Mouse (Mus musculus) liver, adult 2 months (tissue): Measurements from ENCODE around the gene Dgat2. TPM values are rescaled to one million over a fixed set of nuclear protein-coding genes. Genes with fewer than 3 reads are reported as not detected.

Experiments
- DNase-seq: peaks from one replicate; pipeline ENCODE4 v3.0.0-alpha.2; 2011; ENCODE audit warnings: low read depth, low spot score; ENCODE audit errors: extremely low read depth
- H3K27ac ChIP-seq: fragments of 200-500 bp; replicated peaks from 2 replicates; pipeline ENCODE4 v1.5.1; 2012; ENCODE audit warnings: low read depth, mild to moderate bottlenecking, control low read depth, inconsistent platforms, low read length; ENCODE audit not compliant: insufficient read depth
- H3K27me3 ChIP-seq: fragments of 200-500 bp; 2 replicates; pipeline ENCODE4 v1.6.1; 2012; ENCODE audit warnings: mild to moderate bottlenecking, moderate library complexity, low read length, inconsistent platforms; ENCODE audit not compliant: control insufficient read depth, insufficient read depth
- H3K36me3 ChIP-seq: fragments of 200-500 bp; 2 replicates; pipeline ENCODE4 v1.6.1; 2012; ENCODE audit warnings: low read length, inconsistent platforms; ENCODE audit not compliant: control insufficient read depth, insufficient read depth
- H3K4me1 ChIP-seq: fragments of 200-500 bp; 2 replicates; pipeline ENCODE4 v1.6.1; 2011; ENCODE audit warnings: low read length; ENCODE audit not compliant: control insufficient read depth, insufficient read depth
- H3K4me3 ChIP-seq: fragments of 200-500 bp; 2 replicates; pipeline ENCODE4 v1.5.1; 2011; ENCODE audit warnings: low read depth, mild to moderate bottlenecking, control low read depth, low read length, moderate library complexity; ENCODE audit not compliant: insufficient read depth
- H3K79me2 ChIP-seq: fragments of 200-500 bp; 2 replicates; pipeline ENCODE4 v1.6.1; 2012; ENCODE audit warnings: inconsistent platforms, mild to moderate bottlenecking, low read length, moderate library complexity; ENCODE audit not compliant: control insufficient read depth, insufficient read depth
- H3K9ac ChIP-seq: fragments of 200-500 bp; 2 replicates; pipeline ENCODE4 v1.6.1; 2012; ENCODE audit warnings: low read depth, mild to moderate bottlenecking, control low read depth, inconsistent platforms, low read length
- CTCF ChIP-seq: fragments of 200-500 bp; IDR thresholded peaks from 2 replicates; pipeline ENCODE4 v1.5.1; 2011; ENCODE audit warnings: low read depth, low read length, control low read depth
- POLR2A ChIP-seq: fragments of 200-500 bp; IDR thresholded peaks from 2 replicates; pipeline ENCODE4 v1.6.1; 2011; ENCODE audit warnings: low read length, control low read depth; ENCODE audit not compliant: insufficient read depth; ENCODE audit errors: extremely low read depth
- WGBS: fragments of 180-500 bp; shearing (Covaris S2); methylation state at CpG from one replicate; pipeline ENCODE4 v1.1.7; 2018; 5-methylcytosine and 5-hydroxymethylcytosine counted together
- polyA plus RNA-seq: library from polyadenylated mRNA; depleted of rRNA; stranded (reverse); fragments of >200 nt; gene quantifications from 2 replicates; pipeline ENCODE4 v1.2.3, GENCODE M21; 2012
- total RNA-seq: library from RNA; depleted of rRNA; stranded (reverse); fragments of >200 nt; gene quantifications from 2 replicates; pipeline ENCODE4 v1.2.3, GENCODE M21; 2014

Dgat2 gene
- total and polyA plus RNA-seq, 2 experiments: 464 to 610 TPM

GRCm38 (mm10) chr7:99189885-99190284 lies 7.4 kb upstream of the Dgat2 start:
- H3K27me3 ChIP-seq: no peaks in the 10 kb centered on the region
- peaks cover 34% of the 10 kb centered on the region for H3K4me1 ChIP-seq
- no peak overlapping the region for H3K27ac ChIP-seq
- TF ChIP-seq POLR2A (no peak), CTCF (no peak)
- H3K36me3 ChIP-seq: no peaks in the 10 kb centered on the region
- WGBS: 49% methylated on average over 5 of the region's 5 CpGs
- no peak overlapping the region for H3K4me3 ChIP-seq
- no peak overlapping the region for H3K9ac ChIP-seq
- peak; percentile 25 for DNase-seq
- no peaks in the 10 kb centered on the region for H3K79me2 ChIP-seq

DNA sequence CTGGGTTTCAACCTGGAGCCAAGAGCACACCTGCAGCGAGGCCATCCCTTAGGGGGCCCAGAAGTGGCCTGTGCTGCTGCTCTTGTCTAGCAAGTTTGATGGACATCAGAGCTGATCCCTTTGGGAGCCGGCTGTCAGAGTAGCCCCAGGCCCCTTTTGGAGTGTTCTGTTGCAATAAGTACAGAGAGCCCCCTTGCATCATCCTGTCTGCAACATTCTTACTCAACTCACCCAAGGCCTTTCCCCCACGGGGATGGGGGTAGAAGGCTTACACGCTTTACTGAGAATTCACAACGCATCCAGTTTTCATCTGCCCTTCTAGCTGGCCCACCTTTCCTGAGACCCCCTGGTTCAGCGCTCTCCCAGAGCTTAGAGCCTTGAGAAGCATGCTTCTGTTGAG lies 6.1 kb upstream of the Dgat2 start:
- H3K36me3 ChIP-seq: no peaks in the 10 kb centered on the region
- H3K27ac ChIP-seq: no peak overlapping the region; the same call in 1 of the 2 replicates
- no peak overlapping the region for H3K9ac ChIP-seq
- no peak overlapping the region for H3K4me3 ChIP-seq
- WGBS: 46% methylated on average over 6 of the region's 6 CpGs
- peak; percentile 44 for DNase-seq
- H3K4me1 ChIP-seq: peaks cover 31% of the 10 kb centered on the region
- no peak for TF ChIP-seq POLR2A
- no peak for TF ChIP-seq CTCF
- H3K27me3 ChIP-seq: no peaks in the 10 kb centered on the region
- H3K79me2 ChIP-seq: no peaks in the 10 kb centered on the region

- no peak overlapping the region for H3K27ac ChIP-seq
Observed at GRCm38 (mm10) chr7:99187451-99187850, 4.9 kb upstream of the Dgat2 start.

GRCm38 (mm10) chr7:99185405-99185804 lies 2.9 kb upstream of the Dgat2 start:
- H3K27me3 ChIP-seq: no peaks in the 10 kb centered on the region
- no peak overlapping the region for H3K4me3 ChIP-seq
- no peaks in the 10 kb centered on the region for H3K36me3 ChIP-seq
- 80% methylated on average over 3 of the region's 3 CpGs for WGBS
- no peak for DNase-seq
- peaks cover 18% of the 10 kb centered on the region; the same call in 1 of the 2 replicates for H3K79me2 ChIP-seq
- H3K4me1 ChIP-seq: peaks cover 18% of the 10 kb centered on the region
- TF ChIP-seq CTCF: no peak
- no peak for TF ChIP-seq POLR2A
- H3K27ac ChIP-seq: no peak overlapping the region
- no peak overlapping the region for H3K9ac ChIP-seq

More at GRCm38 (mm10) chr7:99187451-99187850, 4.9 kb upstream of the Dgat2 start:
- 60% methylated on average over 5 of the region's 5 CpGs for WGBS
- Histone ChIP-seq H3K79me2 (0 out of 2 replicates have a peak, but pooled peaks cover under 1% of the 10 kb centered on the region), H3K4me1 (peaks cover 29% of the 10 kb centered on the region), H3K4me3 (no peak overlapping the region), H3K36me3 (no peaks in the 10 kb centered on the region), H3K27me3 (no peaks in the 10 kb centered on the region), H3K9ac (no peak overlapping the region)
- peak; percentile 77 for DNase-seq
- TF ChIP-seq POLR2A (no peak), CTCF (no peak)

- DNase-seq: peak; percentile 28
- Histone ChIP-seq H3K4me3 (no peak overlapping the region), H3K9ac (no peak overlapping the region), H3K4me1 (peaks cover 7% of the 10 kb centered on the region), H3K27ac (no peak overlapping the region), H3K36me3 (no peaks in the 10 kb centered on the region), H3K79me2 (peaks cover 29% of the 10 kb centered on the region; the same call in 1 of the 2 replicates), H3K27me3 (no peaks in the 10 kb centered on the region)
- 83% methylated on average over 6 of the region's 6 CpGs for WGBS
- no peak for TF ChIP-seq POLR2A
- no peak for TF ChIP-seq CTCF
Observed at GRCm38 (mm10) chr7:99183751-99184150, 1.2 kb upstream of the Dgat2 start.

DNA sequence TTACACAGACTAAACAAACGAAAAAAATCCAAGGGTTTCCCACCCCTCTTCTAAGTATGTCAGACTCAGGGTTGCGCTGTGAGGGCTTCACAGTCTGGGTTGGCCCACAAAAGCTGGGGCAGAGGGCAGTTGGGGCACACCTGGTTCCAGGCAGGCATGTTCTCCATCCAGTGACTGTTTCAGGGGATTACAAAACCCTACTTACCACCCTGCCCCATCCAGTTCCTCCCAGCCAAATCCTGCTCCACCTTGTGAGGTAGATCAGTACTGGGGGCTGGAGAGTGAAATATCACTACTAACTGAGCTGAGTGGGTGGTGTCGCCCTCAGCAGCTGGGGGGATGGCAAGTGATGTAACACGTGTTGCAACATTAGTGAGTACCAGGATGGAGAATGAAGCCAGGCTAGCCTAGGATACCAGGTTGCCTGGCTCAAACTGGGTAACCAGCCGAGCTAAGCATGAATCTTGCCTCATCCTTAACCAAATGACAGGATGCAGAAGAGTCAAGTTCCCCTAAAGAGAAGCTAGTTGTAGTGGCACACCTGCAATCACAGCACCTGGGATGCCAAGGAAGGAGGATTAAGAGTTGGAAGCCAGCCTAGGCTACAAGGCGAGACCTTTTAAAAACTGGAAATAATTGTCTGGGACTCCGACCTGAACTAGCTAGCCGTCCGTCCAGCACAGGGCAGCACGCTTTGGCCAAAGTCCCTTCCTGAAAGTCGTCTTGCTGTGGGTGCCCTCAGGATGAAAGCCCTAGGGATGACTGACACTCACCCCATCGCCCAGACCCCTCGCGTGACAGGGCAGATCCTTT lies 694 bp downstream of the Dgat2 start:
- peak; percentile 70 for DNase-seq
- WGBS: 9% methylated on average over 14 of the region's 14 CpGs
- peak overlapping the region; percentile 78 for H3K4me3 ChIP-seq
- peaks cover 38% of the 10 kb centered on the region for H3K79me2 ChIP-seq
- H3K9ac ChIP-seq: peak overlapping the region; percentile 91
- no peaks in the 10 kb centered on the region; the same call in 1 of the 2 replicates for H3K36me3 ChIP-seq
- H3K27ac ChIP-seq: peak overlapping the region; percentile 78
- no peak for TF ChIP-seq CTCF
- peak; percentile 50; the same call in 1 of the 2 replicates for TF ChIP-seq POLR2A
- H3K27me3 ChIP-seq: no peaks in the 10 kb centered on the region
- H3K4me1 ChIP-seq: peaks cover 19% of the 10 kb centered on the region
